Mouse (Mus musculus) cerebellum, adult 11 months (tissue): Measurements from ENCODE around the gene Maff.

Experiments
- DNase-seq: peaks from one replicate; pipeline ENCODE4 v3.0.0; 2022

Maff gene

GRCm38 (mm10) chr15:79330521-79330920 is 15.9 kb upstream of the Maff start:
- DNase-seq, result no peak

GRCm38 (mm10) chr15:79333409-79333808 is 13.0 kb upstream of the Maff start:
- no peak for DNase-seq

- DNase-seq, result no peak
Measured at GRCm38 (mm10) chr15:79335061-79335655, 11.3 kb upstream of the Maff start.

GRCm38 (mm10) chr15:79338978-79339377 is 7.4 kb upstream of the Maff start:
- no peak for DNase-seq

- DNase-seq, result no peak
Measured at GRCm38 (mm10) chr15:79342641-79343337, 3.6 kb upstream of the Maff start.

- no peak for DNase-seq
Measured at GRCm38 (mm10) chr15:79344627-79345026, 1.8 kb upstream of the Maff start.

- peak; percentile 69 for DNase-seq
Measured at GRCm38 (mm10) chr15:79347165-79347844, 884 bp downstream of the Maff start.

- DNase-seq, result no peak
Measured at GRCm38 (mm10) chr15:79347845-79348506, 1.6 kb downstream of the Maff start.

- no peak for DNase-seq
Measured at GRCm38 (mm10) chr15:79348651-79349050, 2.2 kb downstream of the Maff start.

- DNase-seq, result no peak
Measured at GRCm38 (mm10) chr15:79350866-79351265, 4.4 kb downstream of the Maff start.

- DNase-seq, result no peak
Measured at GRCm38 (mm10) chr15:79351331-79351767, 4.9 kb downstream of the Maff start.

GRCm38 (mm10) chr15:79352479-79352878 is 6.1 kb downstream of the Maff start:
- DNase-seq, result no peak

- DNase-seq, result no peak
Measured at GRCm38 (mm10) chr15:79353690-79354305, 7.4 kb downstream of the Maff start.

- no peak for DNase-seq
Measured at GRCm38 (mm10) chr15:79354619-79355018, 8.2 kb downstream of the Maff start.

- DNase-seq, result no peak
Measured at GRCm38 (mm10) chr15:79356481-79356880, 10.1 kb downstream of the Maff start.

GRCm38 (mm10) chr15:79357036-79357911 is 10.9 kb downstream of the Maff start:
- no peak for DNase-seq

- DNase-seq, result no peak
Measured at GRCm38 (mm10) chr15:79357974-79358690, 11.7 kb downstream of the Maff start.

GRCm38 (mm10) chr15:79359954-79360353 is 13.5 kb downstream of the Maff start:
- DNase-seq, result no peak

- DNase-seq, result no peak
Measured at GRCm38 (mm10) chr15:79360371-79360770, 13.9 kb downstream of the Maff start.

GRCm38 (mm10) chr15:79361023-79361422 is 14.6 kb downstream of the Maff start:
- no peak for DNase-seq

- no peak for DNase-seq
Measured at GRCm38 (mm10) chr15:79364120-79364519, 17.7 kb downstream of the Maff start.
